Mouse (Mus musculus): ENCODE data around the gene Kcnq2. TPM values are rescaled to one million over a fixed set of nuclear protein-coding genes. Genes with fewer than 3 reads are reported as not detected.

The Kcnq2 gene
- not detected for polyA plus RNA-seq (2012; fragmentation: generic; extraction: Trizol)
- long read RNA-seq, experiment 1, result 0 reads
- long read RNA-seq, experiment 2, result 0 reads

- Histone ChIP-seq H3K4me3 (ENCODE audit: insufficient read depth, poor library complexity, severe bottlenecking) (no peak within 1 kb of the TSS), H3ac (ENCODE audit: control insufficient read depth, insufficient read length, low read depth) (no peak within 1 kb of the TSS), H3K36me3 (ENCODE audit: control insufficient read depth, insufficient read depth) (no peaks in the 10 kb centered on the region), H3K79me2 (ENCODE audit: control insufficient read depth, insufficient read depth) (no peaks in the 10 kb centered on the region), H3K27me3 (ENCODE audit: control insufficient read depth, insufficient read depth, insufficient read length) (peaks cover 21% of the 10 kb centered on the region), H3K79me3 (ENCODE audit: low read depth) (no peaks in the 10 kb centered on the region)
- no peak for TF ChIP-seq MYOD1 (IDR thresholded peaks at IDR 0.05; ENCODE audit: control insufficient read depth, insufficient read length, low read depth)
- TF ChIP-seq FOSL1 (IDR thresholded peaks at IDR 0.05; ENCODE audit: insufficient read depth, low read length, poor library complexity, severe bottlenecking), result no peak
- no peak for TF ChIP-seq CTCF (IDR thresholded peaks at IDR 0.05; ENCODE audit: control insufficient read depth, insufficient read depth, insufficient read length)
- TF ChIP-seq MAX (IDR thresholded peaks at IDR 0.05), result no peak
- TF ChIP-seq MYOG (IDR thresholded peaks at IDR 0.05; ENCODE audit: control insufficient read depth, extremely low read depth, insufficient read length), result no peak
- no peak for TF ChIP-seq USF1 (IDR thresholded peaks at IDR 0.05; ENCODE audit: low read depth)
- no peak for TF ChIP-seq CEBPB (IDR thresholded peaks at IDR 0.05; ENCODE audit: low read depth)
Measured at GRCm38 (mm10) chr2:181134591-181135445, at the start of gene Kcnq2. Gene Kcnq2 (minus strand): TSS chr2:181135300.

- Histone ChIP-seq H3K36me3 (ENCODE audit: control insufficient read depth, insufficient read depth) (no peaks in the 10 kb centered on the region), H3K27me3 (ENCODE audit: control insufficient read depth, insufficient read depth, insufficient read length) (peaks cover 10% of the 10 kb centered on the region), H3K4me3 (ENCODE audit: insufficient read depth, poor library complexity, severe bottlenecking) (no peak overlapping the region), H3K79me3 (ENCODE audit: low read depth) (no peaks in the 10 kb centered on the region), H3ac (ENCODE audit: control insufficient read depth, insufficient read length, low read depth) (no peak overlapping the region), H3K79me2 (ENCODE audit: control insufficient read depth, insufficient read depth) (no peaks in the 10 kb centered on the region)
- no peak for TF ChIP-seq MYOG (IDR thresholded peaks at IDR 0.05; ENCODE audit: control insufficient read depth, extremely low read depth, insufficient read length)
- no peak for TF ChIP-seq USF1 (IDR thresholded peaks at IDR 0.05; ENCODE audit: low read depth)
- TF ChIP-seq MYOD1 (IDR thresholded peaks at IDR 0.05; ENCODE audit: control insufficient read depth, insufficient read length, low read depth), result no peak
- TF ChIP-seq FOSL1 (IDR thresholded peaks at IDR 0.05; ENCODE audit: insufficient read depth, low read length, poor library complexity, severe bottlenecking), result no peak
- TF ChIP-seq CTCF (IDR thresholded peaks at IDR 0.05; ENCODE audit: control insufficient read depth, insufficient read depth, insufficient read length), result no peak
- TF ChIP-seq MAX (IDR thresholded peaks at IDR 0.05), result no peak
- no peak for TF ChIP-seq CEBPB (IDR thresholded peaks at IDR 0.05; ENCODE audit: low read depth)
Measured at GRCm38 (mm10) chr2:181180898-181181297, 45.8 kb upstream of the Kcnq2 start.

GRCm38 (mm10) chr2:181178471-181178870 is 43.4 kb upstream of the Kcnq2 start:
- no peak overlapping the region for H3K4me3 ChIP-seq (ENCODE audit: insufficient read depth, poor library complexity, severe bottlenecking)
- H3K27me3 ChIP-seq (ENCODE audit: control insufficient read depth, insufficient read depth, insufficient read length), result peaks cover 10% of the 10 kb centered on the region
- H3K79me2 ChIP-seq (ENCODE audit: control insufficient read depth, insufficient read depth), result no peaks in the 10 kb centered on the region
- H3K36me3 ChIP-seq (ENCODE audit: control insufficient read depth, insufficient read depth), result no peaks in the 10 kb centered on the region
- no peak overlapping the region for H3ac ChIP-seq (ENCODE audit: control insufficient read depth, insufficient read length, low read depth)
- H3K79me3 ChIP-seq (ENCODE audit: low read depth), result no peaks in the 10 kb centered on the region
- TF ChIP-seq USF1 (IDR thresholded peaks at IDR 0.05; ENCODE audit: low read depth) (no peak), MYOD1 (IDR thresholded peaks at IDR 0.05; ENCODE audit: control insufficient read depth, insufficient read length, low read depth) (no peak), CEBPB (IDR thresholded peaks at IDR 0.05; ENCODE audit: low read depth) (no peak), FOSL1 (IDR thresholded peaks at IDR 0.05; ENCODE audit: insufficient read depth, low read length, poor library complexity, severe bottlenecking) (no peak), CTCF (IDR thresholded peaks at IDR 0.05; ENCODE audit: control insufficient read depth, insufficient read depth, insufficient read length) (no peak), MAX (IDR thresholded peaks at IDR 0.05) (no peak)

GRCm38 (mm10) chr2:181178015-181178414 is 42.9 kb upstream of the Kcnq2 start:
- Histone ChIP-seq H3K79me2 (ENCODE audit: control insufficient read depth, insufficient read depth) (no peaks in the 10 kb centered on the region), H3K27me3 (ENCODE audit: control insufficient read depth, insufficient read depth, insufficient read length) (peaks cover 10% of the 10 kb centered on the region), H3K79me3 (ENCODE audit: low read depth) (no peaks in the 10 kb centered on the region), H3ac (ENCODE audit: control insufficient read depth, insufficient read length, low read depth) (no peak overlapping the region), H3K36me3 (ENCODE audit: control insufficient read depth, insufficient read depth) (no peaks in the 10 kb centered on the region), H3K4me3 (ENCODE audit: insufficient read depth, poor library complexity, severe bottlenecking) (no peak overlapping the region)
- TF ChIP-seq MAX (IDR thresholded peaks at IDR 0.05) (no peak), FOSL1 (IDR thresholded peaks at IDR 0.05; ENCODE audit: insufficient read depth, low read length, poor library complexity, severe bottlenecking) (no peak), CTCF (IDR thresholded peaks at IDR 0.05; ENCODE audit: control insufficient read depth, insufficient read depth, insufficient read length) (no peak), MYOD1 (IDR thresholded peaks at IDR 0.05; ENCODE audit: control insufficient read depth, insufficient read length, low read depth) (no peak), MYOG (IDR thresholded peaks at IDR 0.05; ENCODE audit: control insufficient read depth, extremely low read depth, insufficient read length) (no peak), USF1 (IDR thresholded peaks at IDR 0.05; ENCODE audit: low read depth) (no peak), CEBPB (IDR thresholded peaks at IDR 0.05; ENCODE audit: low read depth) (no peak)

- Histone ChIP-seq H3K36me3 (ENCODE audit: control insufficient read depth, insufficient read depth) (no peaks in the 10 kb centered on the region), H3K4me3 (ENCODE audit: insufficient read depth, poor library complexity, severe bottlenecking) (no peak overlapping the region), H3K79me3 (ENCODE audit: low read depth) (no peaks in the 10 kb centered on the region), H3K27me3 (ENCODE audit: control insufficient read depth, insufficient read depth, insufficient read length) (peaks cover 7% of the 10 kb centered on the region), H3ac (ENCODE audit: control insufficient read depth, insufficient read length, low read depth) (no peak overlapping the region), H3K79me2 (ENCODE audit: control insufficient read depth, insufficient read depth) (no peaks in the 10 kb centered on the region)
- no peak for TF ChIP-seq FOSL1 (IDR thresholded peaks at IDR 0.05; ENCODE audit: insufficient read depth, low read length, poor library complexity, severe bottlenecking)
- no peak for TF ChIP-seq USF1 (IDR thresholded peaks at IDR 0.05; ENCODE audit: low read depth)
Measured at GRCm38 (mm10) chr2:181174646-181175045, 39.5 kb upstream of the Kcnq2 start.
